Mouse (Mus musculus): ENCODE data around the gene Spint4. TPM values are rescaled to one million over a fixed set of nuclear protein-coding genes. Genes with fewer than 3 reads are reported as not detected.

Spint4 gene
- total RNA-seq, 2 experiments from 2014 or later = not detected

DNA sequence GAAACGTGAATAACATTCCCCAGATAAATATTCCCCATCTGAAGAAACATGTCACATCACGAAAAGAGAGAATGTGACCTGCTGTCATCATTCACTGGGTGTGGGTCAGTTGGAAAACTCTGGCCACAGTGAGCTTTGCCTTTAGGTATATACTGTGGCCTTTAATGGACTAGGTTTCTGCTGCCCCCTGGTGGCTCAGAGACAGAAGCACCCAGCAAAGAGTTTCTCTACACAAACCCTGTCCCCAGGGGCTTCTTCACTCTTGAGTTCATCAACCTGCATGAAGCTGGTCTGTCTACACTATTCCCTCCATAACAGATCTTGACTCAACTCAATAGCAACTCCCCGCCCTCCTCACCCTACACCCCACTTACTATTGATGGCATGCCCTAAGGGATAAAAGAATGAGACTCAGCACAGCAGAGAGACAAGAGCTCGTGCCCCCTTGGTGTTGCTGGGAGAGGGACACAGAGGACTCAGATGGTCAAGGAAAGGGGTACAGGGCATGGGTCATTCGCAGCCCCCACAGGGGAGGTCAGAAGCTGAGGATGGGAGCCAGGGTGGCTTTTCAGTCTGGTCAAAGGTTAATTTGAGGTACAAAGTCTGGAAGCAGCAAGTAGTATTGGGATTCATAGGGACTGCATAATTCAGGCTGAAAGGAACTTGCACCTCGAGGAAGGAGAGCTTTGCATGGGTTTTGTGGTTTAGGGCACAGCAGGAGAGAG lies 27.8 kb downstream of the Spint4 start:
- peak; percentile 91 for ATAC-seq (ENCODE audit: poor library complexity, severe bottlenecking)

GRCm38 (mm10) chr2:164731719-164732118 lies 33.4 kb downstream of the Spint4 start:
- no peak for ATAC-seq (ENCODE audit: poor library complexity, severe bottlenecking)

- no peak for ATAC-seq (ENCODE audit: poor library complexity, severe bottlenecking)
Observed at GRCm38 (mm10) chr2:164733259-164733658, 35.0 kb downstream of the Spint4 start.

DNA sequence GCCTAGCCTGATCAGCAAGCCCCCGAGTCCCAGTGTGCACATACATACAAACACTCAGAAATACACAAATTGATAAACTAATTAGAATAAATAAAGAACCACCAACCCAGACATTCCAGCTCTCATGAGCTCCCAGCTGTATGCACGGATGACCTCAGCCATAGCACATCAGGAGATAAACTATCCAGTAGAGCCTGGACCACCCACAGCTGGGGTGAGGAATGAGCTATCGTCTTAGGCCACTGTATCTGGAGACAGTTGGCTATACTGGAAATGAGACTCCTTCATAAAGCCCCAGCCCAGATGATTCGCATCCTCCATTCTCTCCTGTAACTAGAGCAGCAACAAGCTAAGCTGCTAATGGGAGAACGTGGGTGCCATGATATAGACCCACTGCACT lies 36.5 kb downstream of the Spint4 start:
- no peak for ATAC-seq (ENCODE audit: poor library complexity, severe bottlenecking)

GRCm38 (mm10) chr2:164735446-164735845 lies 37.1 kb downstream of the Spint4 start:
- no peak for ATAC-seq (ENCODE audit: poor library complexity, severe bottlenecking)

DNA sequence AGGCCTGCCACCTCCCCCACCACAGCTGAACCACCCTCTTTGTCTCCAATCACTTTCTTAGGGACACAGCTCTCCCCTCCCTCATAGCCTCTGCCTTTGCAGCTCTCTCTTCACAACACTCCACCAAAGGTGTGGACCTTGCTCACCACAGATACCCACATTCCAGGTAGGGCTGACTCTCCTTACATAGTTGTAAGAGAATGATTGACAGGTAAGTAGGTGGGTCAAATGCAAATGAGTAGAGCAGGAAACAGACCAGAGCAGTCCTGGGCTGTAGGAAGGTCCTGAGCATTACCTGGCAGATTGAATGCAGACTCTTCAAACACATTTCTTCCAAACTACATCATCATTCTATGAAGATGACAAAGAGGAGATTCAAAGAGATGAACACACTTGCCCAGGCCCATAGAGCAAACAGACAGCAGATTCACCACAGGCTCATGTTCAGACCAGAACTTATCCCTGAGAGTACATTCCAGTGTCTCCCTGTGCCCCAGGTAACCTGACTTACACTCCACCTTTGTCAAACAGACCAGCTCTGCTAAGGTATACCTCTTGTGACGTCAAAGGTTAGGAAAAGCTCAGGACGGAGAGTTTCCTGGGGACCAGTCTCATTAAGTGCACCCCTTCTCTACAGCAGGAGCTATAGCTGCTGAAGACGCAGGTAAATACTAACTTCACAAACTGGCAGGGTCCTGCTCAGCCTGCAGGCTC lies 39.2 kb downstream of the Spint4 start:
- no peak for ATAC-seq (ENCODE audit: poor library complexity, severe bottlenecking)

GRCm38 (mm10) chr2:164739876-164740275 lies 41.6 kb downstream of the Spint4 start:
- no peak for ATAC-seq (ENCODE audit: poor library complexity, severe bottlenecking)

DNA sequence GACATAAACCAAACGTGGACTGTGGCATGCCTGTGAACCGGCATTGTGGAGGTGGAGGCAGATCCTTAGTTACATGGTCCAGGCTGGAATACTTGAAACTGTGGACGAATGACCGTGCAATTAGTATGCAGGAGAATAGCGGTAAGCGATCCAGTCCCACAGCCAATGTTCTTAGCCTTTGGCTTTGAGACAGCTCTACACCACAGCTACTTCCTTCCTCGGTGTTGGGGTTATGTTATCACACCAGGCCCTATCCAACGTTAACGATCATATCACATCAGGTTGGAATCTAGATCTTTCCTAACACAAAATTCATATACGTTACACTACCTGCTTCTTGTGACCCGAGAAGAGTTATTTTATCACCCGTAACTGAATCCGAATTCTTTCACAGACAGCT lies 46.7 kb downstream of the Spint4 start:
- ATAC-seq (ENCODE audit: poor library complexity, severe bottlenecking) = peak; percentile 42

DNA sequence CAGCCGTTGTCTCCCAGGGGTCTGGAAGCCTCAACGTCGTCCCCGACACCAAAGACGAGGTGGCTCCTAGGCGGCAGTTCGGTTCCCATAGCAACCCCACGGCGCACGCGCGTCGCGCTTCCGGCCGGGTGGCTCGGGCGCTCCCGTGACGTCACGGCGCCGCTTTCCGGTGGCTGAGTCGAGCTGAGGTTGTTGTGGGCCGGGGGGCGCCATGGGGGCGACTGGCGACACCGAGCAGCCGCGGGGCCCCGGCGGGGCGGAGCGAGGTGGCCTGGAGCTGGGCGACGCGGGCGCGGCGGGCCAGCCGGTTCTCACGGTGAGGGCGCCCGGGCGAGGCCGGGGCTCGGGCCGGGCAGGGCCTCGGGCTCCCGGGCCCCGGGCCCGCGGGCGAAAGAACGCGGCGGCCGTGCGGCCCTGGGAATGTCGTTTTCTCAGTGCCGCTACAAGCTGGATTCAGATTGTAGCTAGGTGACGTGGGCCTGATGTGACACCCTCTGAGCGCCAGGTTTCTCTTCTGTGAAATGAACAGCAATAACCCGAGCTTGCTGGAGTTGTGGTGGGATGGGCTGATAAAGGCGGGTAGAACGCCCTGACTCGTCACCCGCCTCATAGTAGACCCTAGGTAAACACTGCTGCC lies 47.7 kb downstream of the Spint4 start, which contains the start of the genes Wfdc3 and Dnttip1:
Wfdc3 (minus strand) TSS at position 89 of the 637 bp plus-strand sequence.
Dnttip1 (plus strand) TSS at position 141 of the 637 bp plus-strand sequence.
- ATAC-seq (ENCODE audit: poor library complexity, severe bottlenecking) = peak; percentile 96

GRCm38 (mm10) chr2:164746693-164747092 lies 48.4 kb downstream of the Spint4 start:
- no peak for ATAC-seq (ENCODE audit: poor library complexity, severe bottlenecking)

GRCm38 (mm10) chr2:164748191-164748590 lies 49.9 kb downstream of the Spint4 start:
- no peak for ATAC-seq (ENCODE audit: poor library complexity, severe bottlenecking)

- ATAC-seq (ENCODE audit: poor library complexity, severe bottlenecking) = no peak
Observed at GRCm38 (mm10) chr2:164748991-164749390, 50.7 kb downstream of the Spint4 start.

Other genes with a start within 250 kb of the Spint4 start
Only the 30 nearest of the 32 such genes appear.
- not detected in 2 replicates for gene Gm20458, start 237.5 kb upstream of the Spint4 start, total RNA-seq (2015)
- gene Gm20458, start 237.5 kb upstream of the Spint4 start, total RNA-seq (2017) = not detected in 2 replicates
- gene Trp53tg5, start 224.8 kb upstream of the Spint4 start, total RNA-seq (2015) = not detected in 2 replicates
- not detected in 2 replicates for gene Trp53tg5, start 224.8 kb upstream of the Spint4 start, total RNA-seq (2017)
- 3.2 and 7.9 TPM in 2 replicates for gene Dbndd2, start 212.4 kb upstream of the Spint4 start, total RNA-seq (2015)
- gene Dbndd2, start 212.4 kb upstream of the Spint4 start, total RNA-seq (2017) = 1.4 and 2.0 TPM in 2 replicates
- gene Pigt, start 201.0 kb upstream of the Spint4 start, total RNA-seq (2015) = 69.0 and 70.8 TPM in 2 replicates
- 30.8 and 43.0 TPM in 2 replicates for gene Pigt, start 201.0 kb upstream of the Spint4 start, total RNA-seq (2017)
- not detected in 2 replicates for gene Wfdc2, start 136.1 kb upstream of the Spint4 start, total RNA-seq (2015)
- not detected in 2 replicates for gene Wfdc2, start 136.1 kb upstream of the Spint4 start, total RNA-seq (2017)
- gene Spint3, start 125.0 kb upstream of the Spint4 start, total RNA-seq (2015) = not detected in 2 replicates
- not detected in 2 replicates for gene Spint3, start 125.0 kb upstream of the Spint4 start, total RNA-seq (2017)
- gene Wfdc6a, start 113.1 kb upstream of the Spint4 start, total RNA-seq (2015) = not detected in 2 replicates
- gene Wfdc6a, start 113.1 kb upstream of the Spint4 start, total RNA-seq (2017) = not detected in 2 replicates
- gene Eppin, start 104.9 kb upstream of the Spint4 start, total RNA-seq (2015) = not detected in 2 replicates
- gene Eppin, start 104.9 kb upstream of the Spint4 start, total RNA-seq (2017) = not detected in 2 replicates
- not detected in 2 replicates for gene Wfdc6b, start 85.0 kb upstream of the Spint4 start, total RNA-seq (2015)
- not detected in 2 replicates for gene Wfdc6b, start 85.0 kb upstream of the Spint4 start, total RNA-seq (2017)
- gene Wfdc8, start 84.9 kb upstream of the Spint4 start, total RNA-seq (2015) = not detected in 2 replicates
- not detected in 2 replicates for gene Wfdc8, start 84.9 kb upstream of the Spint4 start, total RNA-seq (2017)
- not detected in 2 replicates for gene Wfdc16, start 59.7 kb upstream of the Spint4 start, total RNA-seq (2015)
- not detected in 2 replicates for gene Wfdc16, start 59.7 kb upstream of the Spint4 start, total RNA-seq (2017)
- not detected in 2 replicates for gene Wfdc10, start 42.5 kb upstream of the Spint4 start, total RNA-seq (2015)
- not detected in 2 replicates for gene Wfdc10, start 42.5 kb upstream of the Spint4 start, total RNA-seq (2017)
- gene Wfdc9, start 41.9 kb upstream of the Spint4 start, total RNA-seq (2015) = not detected in 2 replicates
- gene Wfdc9, start 41.9 kb upstream of the Spint4 start, total RNA-seq (2017) = not detected in 2 replicates
- not detected in 2 replicates for gene Wfdc11, start 24.4 kb upstream of the Spint4 start, total RNA-seq (2015)
- gene Wfdc11, start 24.4 kb upstream of the Spint4 start, total RNA-seq (2017) = not detected in 2 replicates
- gene Wfdc13, start 13.4 kb upstream of the Spint4 start, total RNA-seq (2015) = not detected in 2 replicates
- not detected in 2 replicates for gene Wfdc13, start 13.4 kb upstream of the Spint4 start, total RNA-seq (2017)
- not detected in 2 replicates for gene Spint5, start 16.8 kb downstream of the Spint4 start, total RNA-seq (2015)
- not detected in 2 replicates for gene Spint5, start 16.8 kb downstream of the Spint4 start, total RNA-seq (2017)
- gene Wfdc3, start 47.4 kb downstream of the Spint4 start, total RNA-seq (2015) = 1.0 TPM in 1 of 2 replicates, not detected in the other
- gene Wfdc3, start 47.4 kb downstream of the Spint4 start, total RNA-seq (2017) = not detected in 2 replicates
- gene Dnttip1, start 47.5 kb downstream of the Spint4 start, total RNA-seq (2015) = 27.3 and 28.5 TPM in 2 replicates
- gene Dnttip1, start 47.5 kb downstream of the Spint4 start, total RNA-seq (2017) = 18.5 and 27.0 TPM in 2 replicates
- 330 and 340 TPM in 2 replicates for gene Ube2c, start 71.4 kb downstream of the Spint4 start, total RNA-seq (2015)
- gene Ube2c, start 71.4 kb downstream of the Spint4 start, total RNA-seq (2017) = 228 and 247 TPM in 2 replicates
- not detected in 2 replicates for gene Tnnc2, start 81.5 kb downstream of the Spint4 start, total RNA-seq (2015)
- gene Tnnc2, start 81.5 kb downstream of the Spint4 start, total RNA-seq (2017) = not detected in 2 replicates
- gene Snx21, start 87.3 kb downstream of the Spint4 start, total RNA-seq (2015) = 5.2 and 5.5 TPM in 2 replicates
- 3.2 and 5.0 TPM in 2 replicates for gene Snx21, start 87.3 kb downstream of the Spint4 start, total RNA-seq (2017)
- gene Acot8, start 106.4 kb downstream of the Spint4 start, total RNA-seq (2015) = 20.4 and 20.8 TPM in 2 replicates
- 28.8 and 28.9 TPM in 2 replicates for gene Acot8, start 106.4 kb downstream of the Spint4 start, total RNA-seq (2017)
- 2.3 and 3.4 TPM in 2 replicates for gene Zswim3, start 106.6 kb downstream of the Spint4 start, total RNA-seq (2015)
- gene Zswim3, start 106.6 kb downstream of the Spint4 start, total RNA-seq (2017) = 1.7 and 3.4 TPM in 2 replicates
- 5.7 and 6.4 TPM in 2 replicates for gene Zswim1, start 124.2 kb downstream of the Spint4 start, total RNA-seq (2015)
- 2.9 TPM in 2 replicates for gene Zswim1, start 124.2 kb downstream of the Spint4 start, total RNA-seq (2017)
- gene Spata25, start 130.0 kb downstream of the Spint4 start, total RNA-seq (2015) = not detected in 2 replicates
- gene Spata25, start 130.0 kb downstream of the Spint4 start, total RNA-seq (2017) = not detected in 2 replicates
- 192 and 200 TPM in 2 replicates for gene Ctsa, start 134.4 kb downstream of the Spint4 start, total RNA-seq (2015)
- 224 and 228 TPM in 2 replicates for gene Ctsa, start 134.4 kb downstream of the Spint4 start, total RNA-seq (2017)
- gene Neurl2, start 135.0 kb downstream of the Spint4 start, total RNA-seq (2015) = 2.7 and 3.4 TPM in 2 replicates
- 1.6 and 1.8 TPM in 2 replicates for gene Neurl2, start 135.0 kb downstream of the Spint4 start, total RNA-seq (2017)
- 3.8 and 7.1 TPM in 2 replicates for gene Pltp, start 159.2 kb downstream of the Spint4 start, total RNA-seq (2015)
- 1.8 and 3.6 TPM in 2 replicates for gene Pltp, start 159.2 kb downstream of the Spint4 start, total RNA-seq (2017)
- 38.4 and 47.1 TPM in 2 replicates for gene Pcif1, start 180.8 kb downstream of the Spint4 start, total RNA-seq (2015)
- 31.2 and 33.4 TPM in 2 replicates for gene Pcif1, start 180.8 kb downstream of the Spint4 start, total RNA-seq (2017)
- gene Zfp335, start 213.3 kb downstream of the Spint4 start, total RNA-seq (2015) = 15.6 and 16.1 TPM in 2 replicates
- gene Zfp335, start 213.3 kb downstream of the Spint4 start, total RNA-seq (2017) = 9.4 and 10.0 TPM in 2 replicates